Mouse (Mus musculus) heart, embryonic 12.5 days (tissue): ENCODE measurements around the gene Polr3b. TPM values are rescaled to one million over a fixed set of nuclear protein-coding genes. Genes with fewer than 3 reads are reported as not detected.

Experiments
- ATAC-seq: fragments of 200-750 bp; cut with Nextera tagmentation; 2 replicates; pipeline ENCODE4 v1.8.0; 2017; ENCODE audit warnings: moderate TSS enrichment, moderate library complexity; ENCODE audit not compliant: insufficient number of reproducible peaks, low FRiP score
- H3K27ac ChIP-seq: fragments of 300-500 bp; sonication (generic); 2 replicates; pipeline ENCODE4 v1.5.1; 2016; ENCODE audit warnings: mild to moderate bottlenecking, moderate library complexity; ENCODE audit not compliant: poor library complexity, severe bottlenecking
- H3K27me3 ChIP-seq: fragments of 300-500 bp; sonication (generic); replicated peaks from 2 replicates; pipeline ENCODE4 v1.6.1; 2016; ENCODE audit warnings: mild to moderate bottlenecking, moderate library complexity
- H3K36me3 ChIP-seq: fragments of 300-500 bp; sonication (generic); 2 replicates; pipeline ENCODE4 v1.6.1; 2016; ENCODE audit warnings: mild to moderate bottlenecking, moderate library complexity
- H3K4me1 ChIP-seq: fragments of 300-500 bp; sonication (generic); replicated peaks from 2 replicates; pipeline ENCODE4 v1.6.1; 2016; ENCODE audit warnings: mild to moderate bottlenecking
- H3K4me2 ChIP-seq: fragments of 300-500 bp; sonication (generic); 2 replicates; pipeline ENCODE4 v1.6.1; 2016; ENCODE audit warnings: mild to moderate bottlenecking, moderate library complexity
- H3K4me3 ChIP-seq: fragments of 300-500 bp; sonication (generic); 2 replicates; pipeline ENCODE4 v1.5.1; 2016; ENCODE audit warnings: mild to moderate bottlenecking
- H3K9ac ChIP-seq: fragments of 300-500 bp; sonication (generic); 2 replicates; pipeline ENCODE4 v1.6.1; 2016; ENCODE audit warnings: mild to moderate bottlenecking, moderate library complexity
- H3K9me3 ChIP-seq: fragments of 300-500 bp; sonication (generic); replicated peaks from 2 replicates; pipeline ENCODE4 v1.6.1; 2016; ENCODE audit warnings: mild to moderate bottlenecking, moderate library complexity
- WGBS: fragments of 180-500 bp; shearing (Covaris S2); methylation state at CpG from one replicate; pipeline ENCODE4 v1.1.7; 2016; 5-methylcytosine and 5-hydroxymethylcytosine counted together
- polyA plus RNA-seq: library from polyadenylated mRNA; unstranded; fragments of >200 nt; fragmentation: Nextera tagmentation; extraction: Ambion mirVana; gene quantifications from 2 replicates; pipeline ENCODE4 v1.2.1, GENCODE M21; 2016

Gene Polr3b
- polyA plus RNA-seq, 1 experiment from 2014 or later: 13.4 TPM

DNA sequence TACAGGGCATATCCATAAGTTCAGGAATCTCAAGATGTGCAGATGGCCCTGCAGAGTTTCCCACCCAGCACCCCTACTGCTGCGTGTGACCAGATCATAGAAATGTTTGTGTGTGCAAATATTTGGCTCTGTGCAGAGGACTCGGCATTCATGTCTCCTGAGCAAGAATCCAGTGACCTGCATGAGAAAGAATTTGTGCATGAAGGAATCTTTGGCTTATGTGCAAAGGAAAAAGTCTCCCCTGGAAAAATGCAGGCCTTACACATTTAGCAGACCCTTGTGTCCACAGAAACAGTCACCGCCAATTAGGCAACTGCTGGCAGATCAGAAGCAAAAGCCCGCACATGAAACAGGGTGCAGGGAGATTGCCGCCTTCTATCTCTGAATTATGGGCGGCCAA is 111.4 kb downstream of the Polr3b start:
- 0 out of 2 replicates have a peak, but pooled peaks cover 4% of the 10 kb centered on the region for H3K9me3 ChIP-seq
- WGBS: 53% methylated on average over 6 of the region's 6 CpGs
- no peak overlapping the region for H3K4me2 ChIP-seq
- ATAC-seq: no peak
- 0 out of 2 replicates have a peak, but pooled peaks cover 2% of the 10 kb centered on the region for H3K36me3 ChIP-seq
- H3K4me1 ChIP-seq: peaks cover 5% of the 10 kb centered on the region
- no peak overlapping the region for H3K4me3 ChIP-seq
- no peaks in the 10 kb centered on the region for H3K27me3 ChIP-seq
- no peak overlapping the region for H3K9ac ChIP-seq
- H3K27ac ChIP-seq: no peak overlapping the region

GRCm38 (mm10) chr10:84754851-84755785 is 133.0 kb downstream of the Polr3b start:
- ATAC-seq: no peak
- H3K4me1 ChIP-seq: peaks cover 40% of the 10 kb centered on the region
- 1% methylated on average over 60 of the region's 66 CpGs for WGBS
- H3K9ac ChIP-seq: 0 out of 2 replicates have a peak overlapping the region, but pooled peaks have one; percentile 19
- peak overlapping the region; percentile 77 for H3K4me2 ChIP-seq
- no peaks in the 10 kb centered on the region for H3K36me3 ChIP-seq
- H3K27ac ChIP-seq: no peak overlapping the region
- no peaks in the 10 kb centered on the region for H3K9me3 ChIP-seq
- H3K4me3 ChIP-seq: peak overlapping the region; percentile 49
- peaks cover 91% of the 10 kb centered on the region for H3K27me3 ChIP-seq

- Histone ChIP-seq H3K4me2 (peak within 1 kb of the TSS; percentile 77), H3K9me3 (no peaks in the 10 kb centered on the region), H3K4me3 (peak within 1 kb of the TSS; percentile 49), H3K27me3 (peaks cover 92% of the 10 kb centered on the region), H3K9ac (0 out of 2 replicates have a peak within 1 kb of the TSS, but pooled peaks have one; percentile 19), H3K36me3 (no peaks in the 10 kb centered on the region), H3K4me1 (peaks cover 47% of the 10 kb centered on the region), H3K27ac (no peak within 1 kb of the TSS)
- WGBS: under 1% methylated on average over 24 of the region's 24 CpGs
- no peak for ATAC-seq
Observed at GRCm38 (mm10) chr10:84755786-84756203, 133.7 kb downstream of the Polr3b start, which contains the start of gene Rfx4. Gene Rfx4 (plus strand): TSS chr10:84756062.

GRCm38 (mm10) chr10:84756435-84757095 is 134.5 kb downstream of the Polr3b start:
- H3K9me3 ChIP-seq: no peaks in the 10 kb centered on the region
- peaks cover 95% of the 10 kb centered on the region for H3K27me3 ChIP-seq
- 1% methylated on average over 42 of the region's 42 CpGs for WGBS
- ATAC-seq: no peak
- peak overlapping the region; percentile 41 for H3K4me3 ChIP-seq
- peaks cover 47% of the 10 kb centered on the region for H3K4me1 ChIP-seq
- H3K9ac ChIP-seq: no peak overlapping the region
- no peaks in the 10 kb centered on the region for H3K36me3 ChIP-seq
- no peak overlapping the region for H3K27ac ChIP-seq
- H3K4me2 ChIP-seq: peak overlapping the region; percentile 77

DNA sequence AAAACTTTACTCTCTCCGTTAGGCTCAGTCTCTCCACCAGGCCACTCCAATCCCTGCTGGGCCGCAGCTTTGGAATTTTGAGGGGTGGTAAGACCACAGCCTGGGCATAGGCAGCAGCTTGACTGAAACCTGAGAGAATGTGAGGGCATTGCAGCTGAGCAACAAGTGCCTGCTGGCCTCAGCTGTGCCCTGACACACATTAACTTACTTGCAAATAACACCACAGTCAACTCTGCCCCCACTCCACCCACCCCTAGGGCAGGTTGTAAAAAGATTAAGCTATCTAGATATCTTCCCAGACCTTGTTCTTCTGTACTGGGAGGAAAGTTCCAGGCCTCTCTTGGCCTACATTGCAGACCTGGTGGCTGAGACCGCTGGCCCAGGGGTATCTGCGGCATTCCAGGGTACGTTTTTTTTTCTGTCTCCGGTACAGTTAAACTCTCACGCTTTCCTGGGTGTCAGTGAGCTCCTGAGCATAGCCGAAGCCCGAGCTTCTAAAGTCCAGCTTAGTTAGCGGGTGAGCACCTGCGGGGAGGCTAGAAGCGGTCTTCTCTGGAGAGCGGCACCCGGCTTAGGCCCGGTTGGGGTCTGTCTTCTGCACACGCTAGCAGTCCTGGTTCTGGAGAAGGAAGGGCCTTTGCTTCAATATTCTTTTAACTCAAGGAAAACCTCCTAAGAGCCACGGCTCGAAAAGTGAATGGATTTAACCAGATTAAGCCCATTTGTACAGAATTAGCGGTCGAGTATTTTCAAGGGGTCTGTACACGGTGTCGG is 135.5 kb downstream of the Polr3b start:
- peaks cover 96% of the 10 kb centered on the region for H3K27me3 ChIP-seq
- WGBS: 7% methylated on average over 22 of the region's 22 CpGs
- H3K36me3 ChIP-seq: no peaks in the 10 kb centered on the region
- H3K4me2 ChIP-seq: no peak overlapping the region
- no peak for ATAC-seq
- peaks cover 47% of the 10 kb centered on the region for H3K4me1 ChIP-seq
- no peaks in the 10 kb centered on the region for H3K9me3 ChIP-seq
- no peak overlapping the region for H3K27ac ChIP-seq
- H3K4me3 ChIP-seq: no peak overlapping the region
- H3K9ac ChIP-seq: no peak overlapping the region

GRCm38 (mm10) chr10:84758200-84758468 is 136.0 kb downstream of the Polr3b start:
- Histone ChIP-seq H3K27me3 (peaks cover 96% of the 10 kb centered on the region), H3K9me3 (no peaks in the 10 kb centered on the region), H3K36me3 (no peaks in the 10 kb centered on the region), H3K4me2 (no peak overlapping the region), H3K27ac (no peak overlapping the region), H3K9ac (no peak overlapping the region), H3K4me3 (no peak overlapping the region), H3K4me1 (peaks cover 47% of the 10 kb centered on the region)
- no peak for ATAC-seq
- 5% methylated on average over 5 of the region's 5 CpGs for WGBS

- Histone ChIP-seq H3K9ac (no peak overlapping the region), H3K27me3 (peaks cover 97% of the 10 kb centered on the region), H3K4me3 (peak overlapping the region; percentile 20), H3K36me3 (no peaks in the 10 kb centered on the region), H3K9me3 (no peaks in the 10 kb centered on the region), H3K4me1 (peaks cover 47% of the 10 kb centered on the region), H3K4me2 (peak overlapping the region; percentile 79), H3K27ac (no peak overlapping the region)
- no peak for ATAC-seq
- WGBS: 2% methylated on average over 51 of the region's 51 CpGs
Observed at GRCm38 (mm10) chr10:84758483-84759431, 136.7 kb downstream of the Polr3b start.

- Histone ChIP-seq H3K9ac (peak overlapping the region; percentile 31), H3K4me3 (peak overlapping the region; percentile 45), H3K4me1 (peaks cover 47% of the 10 kb centered on the region), H3K27me3 (peaks cover 93% of the 10 kb centered on the region), H3K36me3 (no peaks in the 10 kb centered on the region), H3K4me2 (peak overlapping the region; percentile 79), H3K27ac (no peak overlapping the region), H3K9me3 (no peaks in the 10 kb centered on the region)
- WGBS: 7% methylated on average over 16 of the region's 16 CpGs
- no peak for ATAC-seq
Observed at GRCm38 (mm10) chr10:84759511-84760117, 137.5 kb downstream of the Polr3b start.

GRCm38 (mm10) chr10:84760118-84761111 is 138.3 kb downstream of the Polr3b start:
- Histone ChIP-seq H3K36me3 (no peaks in the 10 kb centered on the region), H3K9me3 (no peaks in the 10 kb centered on the region), H3K4me3 (peak overlapping the region; percentile 45), H3K27ac (no peak overlapping the region), H3K4me2 (peak overlapping the region; percentile 79), H3K9ac (peak overlapping the region; percentile 31), H3K4me1 (peaks cover 41% of the 10 kb centered on the region), H3K27me3 (peaks cover 86% of the 10 kb centered on the region)
- ATAC-seq: peak; percentile 53; the same call in 1 of the 2 replicates
- WGBS: 5% methylated on average over 46 of the region's 46 CpGs
